Mouse (Mus musculus) heart, postnatal 0 days (tissue): ENCODE measurements around the gene Zfp503. TPM values are rescaled to one million over a fixed set of nuclear protein-coding genes. Genes with fewer than 3 reads are reported as not detected.
A peak's percentile ranks its signal among the peaks of the same experiment; 100 is the strongest.

ENCODE experiments used
- ATAC-seq: fragments of 200-750 bp; cut with Nextera tagmentation; 2 replicates; pipeline ENCODE4 v1.8.0; 2017; ENCODE audit warnings: low read depth, moderate number of reproducible peaks, moderate library complexity; ENCODE audit not compliant: insufficient read depth
- DNase-seq: peaks from one replicate; pipeline ENCODE4 v3.0.0-alpha.2; 2016; ENCODE audit warnings: low spot score
- H3K27ac ChIP-seq: fragments of 300-500 bp; sonication (generic); 2 replicates; pipeline ENCODE4 v1.5.1; 2014; ENCODE audit warnings: low read depth, mild to moderate bottlenecking
- H3K27me3 ChIP-seq: fragments of 300-500 bp; sonication (generic); 2 replicates; pipeline ENCODE4 v1.6.1; 2014; ENCODE audit warnings: low read length, mixed read lengths; ENCODE audit not compliant: control insufficient read depth, insufficient read depth
- H3K36me3 ChIP-seq: fragments of 300-500 bp; sonication (generic); replicated peaks from 2 replicates; pipeline ENCODE4 v1.6.1; 2014; ENCODE audit warnings: low read length, mixed read lengths; ENCODE audit not compliant: control insufficient read depth, insufficient read depth
- H3K4me1 ChIP-seq: fragments of 300-500 bp; sonication (generic); 2 replicates; pipeline ENCODE4 v1.6.1; 2014; ENCODE audit warnings: antibody characterized with exemption; ENCODE audit not compliant: control insufficient read depth, insufficient read depth
- H3K4me2 ChIP-seq: fragments of 300-500 bp; sonication (generic); 2 replicates; pipeline ENCODE4 v1.6.1; 2014; ENCODE audit warnings: low read depth, mild to moderate bottlenecking, low read length, moderate library complexity
- H3K4me3 ChIP-seq: fragments of 300-500 bp; sonication (generic); 2 replicates; pipeline ENCODE4 v1.5.1; 2014; ENCODE audit warnings: low read depth, low read length
- H3K9ac ChIP-seq: fragments of 300-500 bp; sonication (generic); replicated peaks from 2 replicates; pipeline ENCODE4 v1.6.1; 2014; ENCODE audit warnings: low read depth, low read length, mixed read lengths
- H3K9me3 ChIP-seq: fragments of 300-500 bp; sonication (generic); replicated peaks from 2 replicates; pipeline ENCODE4 v1.6.1; 2016; ENCODE audit warnings: low read length; ENCODE audit not compliant: control insufficient read depth
- CTCF ChIP-seq: IDR thresholded peaks from 2 replicates; pipeline ENCODE4 v1.5.1; 2016; ENCODE audit warnings: antibody characterized with exemption, control low read depth, low read depth
- EP300 ChIP-seq: IDR thresholded peaks from 2 replicates; pipeline ENCODE4 v1.6.1; 2016; ENCODE audit warnings: antibody characterized with exemption, low read depth
- WGBS: fragments of 180-500 bp; shearing (Covaris S2); extraction: QIAGEN DNeasy Blood & Tissue Kit; methylation state at CpG from one replicate; pipeline ENCODE4 v1.1.7; 2014; 5-methylcytosine and 5-hydroxymethylcytosine counted together
- polyA plus RNA-seq: library from polyadenylated mRNA; unstranded; fragments of >200 nt; fragmentation: Nextera tagmentation; extraction: Ambion mirVana; gene quantifications from 2 replicates; pipeline ENCODE4 v1.2.1, GENCODE M21; 2015
- total RNA-seq: library from RNA; depleted of rRNA; stranded (reverse); fragments of >200 nt; gene quantifications from 2 replicates; pipeline ENCODE4 v1.2.3, GENCODE M21; 2014; ENCODE audit warnings: low replicate concordance

Zfp503 gene
- total and polyA plus RNA-seq, 2 experiments from 2014 or later, result 0.61 to 1.8 TPM

GRCm38 (mm10) chr14:22023533-22023932 is 34.1 kb upstream of the Zfp503 start:
- no peak overlapping the region for H3K4me2 ChIP-seq
- no peaks in the 10 kb centered on the region for H3K36me3 ChIP-seq
- H3K9me3 ChIP-seq, result no peaks in the 10 kb centered on the region
- no peak overlapping the region for H3K9ac ChIP-seq
- no peak for TF ChIP-seq CTCF
- TF ChIP-seq EP300, result no peak
- peaks cover 12% of the 10 kb centered on the region; the same call in 1 of the 2 replicates for H3K4me1 ChIP-seq
- 70% methylated on average over 4 of the region's 4 CpGs for WGBS
- ATAC-seq (no peak), DNase-seq (no peak)
- no peak overlapping the region for H3K4me3 ChIP-seq
- H3K27me3 ChIP-seq, result no peaks in the 10 kb centered on the region
- no peak overlapping the region for H3K27ac ChIP-seq

GRCm38 (mm10) chr14:22020885-22021284 is 31.5 kb upstream of the Zfp503 start:
- ATAC-seq (no peak), DNase-seq (peak; percentile 27)
- H3K9ac ChIP-seq, result no peak overlapping the region
- H3K4me3 ChIP-seq, result no peak overlapping the region
- H3K36me3 ChIP-seq, result no peaks in the 10 kb centered on the region
- H3K4me1 ChIP-seq, result peaks cover 12% of the 10 kb centered on the region; the same call in 1 of the 2 replicates
- H3K9me3 ChIP-seq, result no peaks in the 10 kb centered on the region
- WGBS, result 11% methylated on average over 2 of the region's 2 CpGs
- H3K27ac ChIP-seq, result no peak overlapping the region
- no peak overlapping the region for H3K4me2 ChIP-seq
- TF ChIP-seq CTCF, result peak; percentile 43
- TF ChIP-seq EP300, result no peak
- H3K27me3 ChIP-seq, result 0 out of 2 replicates have a peak, but pooled peaks cover 6% of the 10 kb centered on the region

DNA sequence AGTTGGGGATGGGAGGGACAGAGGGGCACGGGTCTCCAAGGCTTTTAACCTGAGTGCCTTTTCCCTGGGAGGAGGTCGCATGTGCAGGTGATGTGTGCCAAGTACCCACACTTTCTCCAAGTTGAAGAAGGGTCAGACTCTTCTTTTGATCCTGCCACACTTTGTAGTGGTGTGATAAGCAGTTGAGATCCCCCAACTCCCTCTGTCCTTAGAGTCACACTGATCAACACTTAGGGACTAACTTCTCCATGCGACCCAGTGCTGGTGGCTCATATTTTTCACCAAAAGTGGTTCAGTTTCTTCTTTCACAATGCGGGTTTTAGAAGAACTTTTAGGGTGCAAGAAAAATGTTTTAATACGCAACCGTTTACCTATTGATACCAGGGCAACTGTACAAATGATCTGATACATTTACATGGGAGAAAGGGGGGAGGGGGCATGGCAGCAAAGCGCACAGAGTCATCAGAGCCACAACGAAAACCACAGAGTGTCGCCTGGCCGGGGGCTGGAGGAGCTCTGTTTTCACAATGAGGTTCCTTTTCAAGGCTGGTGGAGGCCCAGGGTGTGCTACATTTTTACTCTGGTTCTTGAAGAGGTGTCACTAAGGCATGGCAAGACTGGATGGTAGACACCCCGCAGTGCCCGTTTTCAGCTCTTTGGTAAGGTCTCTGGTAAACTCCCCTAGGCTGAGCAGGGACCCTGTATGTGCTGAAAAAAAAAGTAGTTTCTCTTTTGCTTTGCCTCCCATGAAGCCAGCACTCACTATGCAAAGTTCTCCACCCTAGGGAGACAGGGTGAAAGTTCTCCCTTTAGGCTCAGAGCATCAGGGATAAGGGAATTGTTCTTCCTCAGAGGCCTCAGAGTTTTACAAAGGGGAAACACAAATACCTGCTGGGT is 30.8 kb upstream of the Zfp503 start:
- H3K9me3 ChIP-seq, result no peaks in the 10 kb centered on the region
- H3K27ac ChIP-seq, result no peak overlapping the region
- H3K9ac ChIP-seq, result peak overlapping the region; percentile 51
- H3K36me3 ChIP-seq, result no peaks in the 10 kb centered on the region
- 0 out of 2 replicates have a peak, but pooled peaks cover 6% of the 10 kb centered on the region for H3K27me3 ChIP-seq
- H3K4me3 ChIP-seq, result peak overlapping the region; percentile 39
- H3K4me1 ChIP-seq, result peaks cover 12% of the 10 kb centered on the region; the same call in 1 of the 2 replicates
- ATAC-seq (no peak), DNase-seq (no peak)
- peak overlapping the region; percentile 68 for H3K4me2 ChIP-seq
- WGBS, result 42% methylated on average over 12 of the region's 12 CpGs
- TF ChIP-seq EP300 (no peak), CTCF (no peak)

GRCm38 (mm10) chr14:22019252-22019948 is 30.0 kb upstream of the Zfp503 start, which contains the start of gene Lrmda:
TSS of gene Lrmda (plus strand) at chr14:22019712.
- H3K27ac ChIP-seq, result no peak within 1 kb of the TSS
- 3% methylated on average over 33 of the region's 33 CpGs for whole genome bisulfite sequencing
- peak within 1 kb of the TSS; percentile 39 for H3K4me3 ChIP-seq
- H3K9ac ChIP-seq, result peak within 1 kb of the TSS; percentile 51
- peaks cover 12% of the 10 kb centered on the region; the same call in 1 of the 2 replicates for H3K4me1 ChIP-seq
- peak; percentile 56 for DNase-seq
- H3K27me3 ChIP-seq, result 0 out of 2 replicates have a peak, but pooled peaks cover 6% of the 10 kb centered on the region
- ATAC-seq, result peak; percentile 89
- TF ChIP-seq EP300 (no peak), CTCF (peak; percentile 9; the same call in 1 of the 2 replicates)
- peak within 1 kb of the TSS; percentile 68 for H3K4me2 ChIP-seq
- H3K9me3 ChIP-seq, result no peaks in the 10 kb centered on the region
- H3K36me3 ChIP-seq, result no peaks in the 10 kb centered on the region

- no peaks in the 10 kb centered on the region for H3K9me3 ChIP-seq
- TF ChIP-seq CTCF (no peak), EP300 (no peak)
- H3K4me2 ChIP-seq, result no peak overlapping the region
- H3K9ac ChIP-seq, result no peak overlapping the region
- H3K4me3 ChIP-seq, result no peak overlapping the region
- no peak for DNase-seq
- H3K36me3 ChIP-seq, result no peaks in the 10 kb centered on the region
- peaks cover 12% of the 10 kb centered on the region; the same call in 1 of the 2 replicates for H3K4me1 ChIP-seq
- 55% methylated on average over 5 of the region's 5 CpGs for WGBS
- ATAC-seq, result no peak
- H3K27ac ChIP-seq, result no peak overlapping the region
- 0 out of 2 replicates have a peak, but pooled peaks cover 6% of the 10 kb centered on the region for H3K27me3 ChIP-seq
Measured at GRCm38 (mm10) chr14:22017011-22017410, 27.6 kb upstream of the Zfp503 start.
